Mouse (Mus musculus) stomach, postnatal 0 days (tissue): ENCODE data around the gene Glyr1.

Source experiments
- CTCF ChIP-seq: IDR thresholded peaks from 2 replicates; pipeline ENCODE4 v1.5.1; 2016; ENCODE audit warnings: antibody characterized with exemption, low read depth, mild to moderate bottlenecking, moderate library complexity
- EP300 ChIP-seq: optimal IDR thresholded peaks from 2 replicates; pipeline ENCODE3; 2016; ENCODE audit warnings: antibody characterized with exemption

DNA sequence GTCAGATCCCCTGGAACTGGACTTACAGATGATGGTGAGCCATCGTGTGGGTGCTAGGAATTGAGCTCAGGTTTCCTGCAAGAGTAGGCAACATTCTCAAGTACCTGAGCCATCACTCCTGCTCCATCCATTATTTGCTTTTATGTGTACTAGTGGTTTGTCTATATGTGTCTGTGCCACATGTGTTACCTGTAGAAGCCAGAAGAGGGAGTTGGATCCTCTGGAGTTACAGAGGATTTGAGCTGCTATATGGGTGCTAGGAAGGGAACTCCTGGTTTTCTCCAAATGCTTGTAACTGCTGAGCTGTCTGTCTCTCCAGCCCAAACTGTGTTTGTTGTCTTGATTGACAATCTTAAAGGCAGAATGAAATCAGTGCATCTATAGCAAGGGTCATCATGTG, 8.5 kb upstream of the Glyr1 start:
- TF ChIP-seq CTCF (peak; percentile 70), EP300 (no peak)
